Mouse (Mus musculus): Measurements from ENCODE around the gene Fads2. TPM values are rescaled to one million over a fixed set of nuclear protein-coding genes. Genes with fewer than 3 reads are reported as not detected.
"Not testable (repeated sequence)": the region's sequence is repeated elsewhere in the genome, so short reads cannot be mapped to it uniquely, and the experiment has no call there.

Gene Fads2
- 1 to 10 TPM; 1.8 to 2.4 TPM for total RNA-seq (2021)
- long read RNA-seq, experiment 1, transcript Fads2-201 (12 exons, 3,150 nt), result major isoform, 5 of 6 reads
- long read RNA-seq, experiment 1, partial matches to known transcripts, result 0 of 6 reads
- long read RNA-seq, experiment 1, other reads (novel, unspliced or antisense), result 1 of 6 reads
- long read RNA-seq, experiment 2, partial matches to known transcripts, result 0 of 1 reads
- long read RNA-seq, experiment 2, other reads (novel, unspliced or antisense), result 0 of 1 reads

- peak; percentile 73 for DNase-seq (ENCODE audit: low spot score)
Observed at GRCm38 (mm10) chr19:10101341-10102053, at the start of gene Fads2. Fads2 (minus strand) TSS chr19:10101746.

DNA sequence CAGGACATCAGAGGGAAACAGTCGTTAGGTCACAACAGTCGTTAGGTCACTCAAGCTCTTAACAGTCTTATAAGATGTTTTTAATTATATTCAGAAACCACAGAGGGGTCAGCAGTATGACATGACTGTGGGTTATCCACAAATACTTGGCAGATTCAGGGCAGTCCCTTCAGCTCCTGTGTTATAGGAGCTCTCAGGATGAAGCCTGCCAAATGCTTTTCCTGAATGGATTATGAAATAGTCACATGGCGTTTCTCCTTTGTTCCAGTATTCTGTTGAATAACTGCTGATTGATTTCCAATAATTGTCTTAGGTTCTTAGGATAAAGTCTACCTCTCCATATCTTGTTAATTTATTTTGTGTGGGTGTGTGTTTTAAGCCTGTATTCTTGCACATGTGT is 47.6 kb upstream of the Fads2 start:
- DNase-seq (ENCODE audit: low spot score), result no peak

DNA sequence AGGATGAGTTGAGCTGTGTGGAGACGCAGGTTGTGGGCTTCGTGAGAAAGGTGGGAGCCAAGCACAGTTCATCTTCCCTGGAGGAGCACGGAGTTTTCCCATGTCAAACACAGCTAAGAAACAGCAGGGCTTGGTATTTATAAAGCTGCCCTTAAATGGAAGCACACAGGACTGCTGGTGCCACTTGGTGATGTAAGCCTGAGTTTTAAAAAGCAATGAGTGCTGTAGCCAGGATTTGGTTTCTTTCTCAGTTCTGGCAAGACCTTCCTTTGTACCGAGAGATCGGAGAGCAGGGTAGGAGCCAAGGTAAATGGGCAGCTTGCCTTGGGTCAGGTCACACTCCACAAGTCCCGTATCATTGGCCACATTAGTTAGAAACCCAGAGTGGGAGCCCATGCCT is 47.0 kb upstream of the Fads2 start:
- no peak for DNase-seq (ENCODE audit: low spot score)

DNA sequence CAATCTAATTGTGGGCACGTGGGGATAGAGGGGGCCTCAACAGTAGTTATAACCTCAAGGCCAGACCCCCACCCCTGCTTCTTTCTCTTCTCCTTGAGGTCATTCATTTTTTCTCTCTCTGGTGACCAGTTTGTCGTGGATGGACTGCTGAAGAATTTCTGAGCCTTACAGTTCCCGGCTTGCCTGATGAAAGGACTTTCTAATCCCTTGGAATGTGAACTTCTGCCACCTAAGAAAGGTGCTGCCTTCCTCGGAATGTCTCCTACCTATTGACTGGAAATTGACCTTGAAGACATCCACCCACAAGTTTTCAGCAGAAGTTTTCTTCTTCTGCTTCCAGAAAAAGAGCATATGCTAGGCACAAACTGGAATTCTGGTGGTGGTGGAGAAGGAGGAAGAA is 42.9 kb upstream of the Fads2 start:
- DNase-seq (ENCODE audit: low spot score), result no peak

DNA sequence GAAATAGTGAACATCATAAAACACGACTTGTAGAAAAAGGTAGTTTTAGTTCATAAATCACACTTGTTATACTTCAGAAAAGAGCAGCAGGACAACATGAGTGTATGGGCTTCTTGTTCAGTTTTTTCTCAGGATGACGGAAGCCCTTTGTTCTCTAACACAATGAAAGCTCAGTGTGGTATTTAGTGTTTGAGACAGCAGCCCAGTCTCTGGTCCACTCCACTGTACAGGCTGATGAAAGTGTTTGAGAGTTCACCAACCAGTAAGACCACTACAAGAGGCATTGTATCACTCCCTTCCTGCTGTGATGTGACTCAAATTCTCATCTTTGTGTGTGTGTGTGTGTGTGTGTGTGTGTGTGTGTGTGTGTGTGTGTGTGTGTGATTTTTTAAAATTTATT is 42.1 kb upstream of the Fads2 start:
- no peak for DNase-seq (ENCODE audit: low spot score)

- DNase-seq (ENCODE audit: low spot score), result no peak
Observed at GRCm38 (mm10) chr19:10139736-10140135, 38.2 kb upstream of the Fads2 start.

GRCm38 (mm10) chr19:10137423-10137822 is 35.9 kb upstream of the Fads2 start:
- DNase-seq (ENCODE audit: low spot score), result peak; percentile 13

DNA sequence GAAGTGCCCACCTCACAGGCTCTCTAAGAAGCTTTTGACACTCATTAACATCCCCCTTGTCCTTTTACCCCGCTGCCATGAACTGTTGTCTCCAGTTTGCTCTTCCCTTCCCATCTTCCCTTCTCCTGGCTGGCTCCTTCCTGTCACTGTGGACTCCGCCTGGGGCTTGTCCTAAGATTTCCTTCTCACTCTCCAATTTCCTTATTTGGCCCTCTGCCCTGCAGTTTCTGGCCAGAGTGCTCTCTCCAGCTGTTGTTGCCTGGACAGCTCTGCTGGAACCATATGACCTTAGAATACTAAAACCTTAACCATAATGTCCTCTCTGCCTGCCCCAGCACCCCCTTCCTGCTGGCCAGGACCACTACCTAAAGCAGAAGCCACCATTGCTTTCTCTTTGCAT is 33.1 kb upstream of the Fads2 start:
- peak; percentile 80 for DNase-seq (ENCODE audit: low spot score)

DNA sequence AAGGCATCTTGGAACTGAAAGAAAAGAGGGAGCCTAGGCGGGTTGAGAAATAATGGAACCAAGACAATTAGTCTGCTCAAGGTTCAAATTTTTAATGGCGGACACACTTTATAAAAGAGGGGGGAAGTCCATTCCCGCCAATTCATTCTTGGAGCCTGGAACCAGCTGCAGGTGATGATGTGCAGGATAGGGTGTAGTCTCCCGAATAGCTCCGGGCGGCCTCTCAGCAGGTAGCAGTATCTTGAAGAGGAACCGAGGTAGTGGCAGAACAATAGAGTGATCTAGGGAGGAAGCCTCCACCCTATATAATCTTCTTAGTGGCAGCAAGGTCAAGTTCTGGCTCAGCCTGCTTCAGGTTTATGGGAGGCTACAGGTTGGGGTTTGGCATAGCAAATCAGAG is 28.0 kb upstream of the Fads2 start:
- not testable (repeated sequence) for DNase-seq (ENCODE audit: low spot score)

GRCm38 (mm10) chr19:10126479-10127250 is 25.1 kb upstream of the Fads2 start:
- no peak for DNase-seq (ENCODE audit: low spot score)

GRCm38 (mm10) chr19:10123892-10124634 is 22.5 kb upstream of the Fads2 start:
- DNase-seq (ENCODE audit: low spot score), result no peak

DNA sequence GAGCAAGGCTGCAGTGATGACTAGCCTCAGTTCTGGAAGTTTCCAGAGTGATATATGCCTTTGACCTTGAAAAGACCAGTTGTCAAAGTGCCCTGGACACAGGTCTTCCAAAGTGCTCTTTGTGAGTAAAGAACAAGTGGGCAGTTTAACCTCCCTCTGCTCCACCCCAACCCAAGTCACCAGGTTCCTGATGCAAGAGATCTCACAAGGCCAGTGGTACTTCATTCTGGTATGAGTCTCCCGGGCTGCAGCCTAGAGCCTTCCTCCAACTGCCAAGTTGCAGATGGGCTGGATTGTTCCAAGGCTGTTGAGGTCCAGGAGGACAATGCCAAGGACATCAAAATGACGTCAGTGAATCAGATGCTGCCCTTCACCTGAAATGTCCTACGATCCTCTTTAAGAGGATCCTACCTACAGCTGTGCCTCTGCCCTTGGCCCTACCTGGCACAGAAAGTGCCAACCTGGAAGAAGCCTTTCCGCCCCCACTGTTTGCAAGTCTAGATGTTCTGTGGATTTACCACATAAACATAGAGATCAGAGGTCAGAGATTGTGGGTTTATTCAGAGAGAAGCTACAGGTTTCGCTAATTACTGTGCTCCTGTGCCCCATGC is 20.6 kb upstream of the Fads2 start:
- no peak for DNase-seq (ENCODE audit: low spot score)

DNA sequence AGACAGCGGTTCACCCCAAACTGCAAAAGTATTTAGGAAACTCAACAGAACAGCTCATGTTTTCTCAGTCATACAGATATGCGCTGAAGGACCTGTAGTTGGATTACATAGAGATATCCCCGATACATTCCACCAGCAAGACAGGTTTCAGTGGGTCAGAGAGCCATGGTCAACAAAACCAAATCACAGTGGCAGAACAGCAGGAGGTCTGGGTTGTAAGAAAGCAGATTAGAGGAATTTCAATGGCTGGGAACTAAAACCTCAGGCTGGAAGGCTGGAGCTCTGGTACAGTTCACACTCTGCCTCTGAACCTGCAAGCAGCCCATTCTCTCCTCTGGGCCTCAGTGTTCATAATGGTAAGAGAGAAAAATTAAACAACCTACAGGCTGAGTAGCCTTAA is 15.1 kb upstream of the Fads2 start:
- DNase-seq (ENCODE audit: low spot score), result no peak

- no peak for DNase-seq (ENCODE audit: low spot score)
Observed at GRCm38 (mm10) chr19:10115373-10116158, 14.0 kb upstream of the Fads2 start.

- DNase-seq (ENCODE audit: low spot score), result no peak
Observed at GRCm38 (mm10) chr19:10112956-10113355, 11.4 kb upstream of the Fads2 start.

DNA sequence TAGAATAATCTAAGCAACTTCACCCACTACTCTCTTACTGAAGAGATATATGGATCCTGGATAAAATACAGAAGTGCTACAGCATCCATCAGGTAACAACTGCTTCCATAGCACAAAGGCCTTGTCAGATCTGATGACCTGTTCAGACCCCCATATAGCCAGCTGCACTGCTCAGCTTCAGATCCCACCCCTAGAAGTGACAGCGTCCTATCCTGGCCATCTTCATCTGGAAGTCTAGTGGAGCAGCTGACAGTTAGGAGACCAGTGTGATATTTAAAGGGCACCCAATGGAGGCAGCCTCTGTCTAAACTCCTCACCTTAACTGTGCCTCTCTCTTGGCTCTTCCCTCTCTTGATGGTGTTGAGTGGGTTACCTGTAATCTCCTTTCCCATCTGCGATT is 7.1 kb upstream of the Fads2 start:
- no peak for DNase-seq (ENCODE audit: low spot score)

GRCm38 (mm10) chr19:10108129-10108528 is 6.6 kb upstream of the Fads2 start:
- no peak for DNase-seq (ENCODE audit: low spot score)

DNA sequence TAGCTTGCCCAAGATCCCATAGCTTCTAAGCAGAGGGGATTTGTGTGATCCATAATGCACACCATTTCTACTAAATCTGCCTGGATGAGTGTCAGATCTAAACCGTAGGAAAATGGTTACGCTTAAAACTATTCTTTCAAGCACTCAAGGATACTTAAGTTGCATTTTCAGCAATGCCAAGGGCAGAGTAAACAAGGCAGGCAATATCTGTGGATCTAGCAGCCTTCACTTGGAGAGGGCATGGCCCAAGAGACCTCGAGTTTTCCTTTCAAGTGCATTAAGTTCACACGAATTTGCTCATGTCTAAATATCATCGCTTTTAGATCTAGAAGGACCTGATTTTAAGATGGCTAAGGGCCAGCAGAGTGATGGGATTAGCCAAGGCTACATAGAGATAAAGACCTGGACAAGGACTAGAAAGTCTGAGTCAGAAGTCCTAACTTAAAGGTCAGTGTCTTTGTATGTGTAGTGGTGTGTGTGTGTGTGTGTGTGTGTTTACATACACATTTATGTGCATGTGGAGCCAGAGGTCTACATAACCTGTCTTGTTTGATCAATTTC is 5.6 kb upstream of the Fads2 start:
- no peak for DNase-seq (ENCODE audit: low spot score)

GRCm38 (mm10) chr19:10106634-10107033 is 5.1 kb upstream of the Fads2 start:
- no peak for DNase-seq (ENCODE audit: low spot score)

- no peak for DNase-seq (ENCODE audit: low spot score)
Observed at GRCm38 (mm10) chr19:10105034-10105493, 3.5 kb upstream of the Fads2 start.

Data from gastrocnemius, adult 18-20 months (tissue).